Mouse (Mus musculus): Measurements from ENCODE around the gene Il20ra. TPM values are rescaled to one million over a fixed set of nuclear protein-coding genes. Genes with fewer than 3 reads are reported as not detected.
"Not testable (repeated sequence)": the region's sequence is repeated elsewhere in the genome, so short reads cannot be mapped to it uniquely, and the experiment has no call there.

The Il20ra gene
- not detected for total RNA-seq (2022)

DNA sequence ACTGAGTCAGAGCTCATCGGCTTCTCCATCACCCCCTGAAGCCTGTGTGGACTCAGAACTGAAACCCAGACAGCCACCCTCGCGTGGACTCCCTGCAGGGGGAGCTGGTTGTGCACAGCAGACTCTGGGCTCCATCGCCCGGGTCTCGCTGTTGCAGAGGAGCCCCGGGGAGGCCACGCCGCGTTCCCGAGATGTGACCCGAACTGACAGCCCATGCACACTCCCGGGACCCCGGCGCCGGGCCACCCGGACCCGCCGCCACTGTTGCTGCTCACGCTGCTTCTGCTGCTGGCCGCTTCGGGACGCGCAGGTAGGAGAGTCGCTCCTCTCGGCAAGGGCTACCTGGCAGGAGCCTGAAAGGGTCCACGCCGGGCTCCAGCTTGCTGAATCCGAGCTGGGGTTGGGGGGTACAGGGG, at the start of gene Il20ra:
Gene Il20ra (plus strand): TSS at position 150 of the 416 bp plus-strand sequence.
- peak; percentile 19 for DNase-seq (ENCODE audit: low spot score)

DNA sequence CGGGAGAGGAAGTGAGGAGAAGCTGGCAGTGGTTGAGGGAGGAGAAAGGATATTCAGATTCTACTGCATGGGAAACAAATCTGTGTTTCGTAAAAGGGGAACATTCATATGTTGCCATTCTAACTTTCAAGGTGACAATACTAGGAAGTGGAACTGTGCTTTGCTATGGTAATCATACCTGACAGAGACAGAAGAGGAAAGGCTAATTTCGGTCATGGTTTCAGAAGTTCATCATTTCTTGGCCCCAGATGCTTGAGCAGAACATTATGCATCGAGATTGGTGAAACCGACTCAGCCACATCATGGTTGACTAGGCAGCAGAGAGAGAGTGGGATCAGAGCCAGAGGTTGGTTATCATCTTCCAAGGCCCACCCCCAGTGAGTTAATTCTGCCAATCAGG, 43.4 kb upstream of the Il20ra start:
- no peak for DNase-seq (ENCODE audit: low spot score)

DNA sequence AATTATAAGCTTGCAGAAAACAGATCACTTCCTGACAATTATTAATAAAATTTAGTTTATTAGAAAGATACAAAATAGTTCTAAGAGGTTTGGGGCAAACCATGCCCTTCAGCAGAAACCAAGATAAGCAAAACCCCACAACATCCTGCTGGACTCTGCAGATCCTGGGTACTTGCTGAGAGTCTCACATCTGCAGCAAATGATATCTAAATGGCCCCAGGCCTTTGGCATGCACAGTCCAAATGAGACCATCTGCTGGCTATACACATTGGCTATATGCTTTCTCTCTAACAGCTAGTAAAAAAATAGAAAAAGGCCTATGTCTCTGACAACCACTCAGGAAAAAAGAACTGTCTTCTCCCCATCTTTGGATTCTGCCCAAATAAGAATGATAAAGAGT, 40.4 kb upstream of the Il20ra start:
- DNase-seq (ENCODE audit: low spot score) = no peak

DNA sequence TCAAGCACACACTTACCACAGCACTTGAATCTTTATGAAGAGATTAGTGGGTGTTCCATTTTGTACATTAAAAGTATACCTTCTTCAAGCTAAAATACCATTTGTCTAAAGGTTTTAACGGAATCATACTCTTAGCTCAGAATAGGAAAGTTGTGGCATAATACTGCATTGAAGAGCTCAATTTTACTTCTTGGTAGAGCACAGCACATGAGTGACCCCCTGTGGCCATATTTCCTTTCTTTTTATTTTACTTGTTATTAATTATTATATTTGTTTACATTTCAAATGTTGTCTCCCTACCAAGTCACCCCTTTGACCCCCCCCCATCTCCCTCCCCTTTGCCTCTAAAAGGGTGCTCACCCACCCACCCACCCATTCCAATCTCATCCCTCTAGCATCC, 39.2 kb upstream of the Il20ra start:
- peak; percentile 22 for DNase-seq (ENCODE audit: low spot score)

DNA sequence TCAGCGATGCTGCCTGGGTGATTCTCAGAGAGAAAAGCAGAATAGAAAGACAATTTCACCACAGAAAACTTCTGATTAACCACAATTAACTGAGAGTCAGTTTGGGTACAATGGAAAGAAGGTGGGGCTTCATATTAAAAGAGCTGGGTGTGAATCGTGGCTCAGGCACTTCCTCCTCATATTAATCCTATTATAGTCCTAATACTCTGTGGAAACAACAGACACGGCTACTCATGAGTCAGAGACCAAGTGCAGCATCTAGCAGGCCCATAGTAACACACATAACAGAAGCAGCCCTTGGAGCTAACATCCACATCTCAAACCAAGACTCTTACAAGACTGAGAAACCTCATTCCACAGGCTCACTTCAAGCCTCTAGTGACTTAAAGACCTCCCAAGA, 24.7 kb upstream of the Il20ra start:
- DNase-seq (ENCODE audit: low spot score) = no peak

DNA sequence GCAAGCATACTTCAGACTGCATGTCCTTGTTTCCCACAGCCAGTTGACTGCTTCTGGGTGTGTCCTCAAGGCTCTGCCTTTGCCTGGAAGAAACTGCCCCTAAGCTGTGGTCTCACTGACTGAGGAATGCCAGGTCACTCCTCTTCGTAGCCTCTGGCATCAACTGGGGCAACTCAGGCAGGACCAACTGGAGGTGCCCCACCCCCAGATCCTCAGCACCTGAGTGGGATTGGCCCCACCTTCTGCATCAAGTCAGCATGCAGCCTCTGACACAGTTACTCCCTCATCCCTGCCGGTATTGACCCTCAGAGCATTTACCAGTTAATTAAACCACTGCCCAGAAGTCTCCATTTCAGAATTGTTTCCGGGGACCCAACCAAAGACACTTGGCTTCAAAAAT, 21.1 kb upstream of the Il20ra start:
- DNase-seq (ENCODE audit: low spot score) = no peak

DNA sequence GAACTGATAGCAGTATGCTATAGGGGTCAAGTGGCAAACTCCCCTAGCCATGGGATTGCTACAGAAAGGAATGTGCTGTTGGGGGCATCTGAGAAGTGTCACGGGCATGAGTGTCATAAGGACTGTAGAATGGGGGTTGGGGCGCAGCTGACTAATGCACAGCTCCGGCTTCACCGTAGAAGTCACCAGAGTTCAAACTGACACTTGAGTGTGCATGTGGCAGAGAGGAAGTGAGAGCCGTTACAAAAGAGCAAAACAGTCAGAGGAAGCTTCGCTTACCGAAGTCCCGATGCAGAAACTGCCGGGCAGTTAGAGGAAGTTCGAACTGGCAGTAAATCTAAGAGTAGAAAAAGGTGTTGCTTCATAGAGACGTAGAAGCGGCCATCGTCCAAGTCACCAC, 20.6 kb upstream of the Il20ra start:
- peak; percentile 19 for DNase-seq (ENCODE audit: low spot score)

DNA sequence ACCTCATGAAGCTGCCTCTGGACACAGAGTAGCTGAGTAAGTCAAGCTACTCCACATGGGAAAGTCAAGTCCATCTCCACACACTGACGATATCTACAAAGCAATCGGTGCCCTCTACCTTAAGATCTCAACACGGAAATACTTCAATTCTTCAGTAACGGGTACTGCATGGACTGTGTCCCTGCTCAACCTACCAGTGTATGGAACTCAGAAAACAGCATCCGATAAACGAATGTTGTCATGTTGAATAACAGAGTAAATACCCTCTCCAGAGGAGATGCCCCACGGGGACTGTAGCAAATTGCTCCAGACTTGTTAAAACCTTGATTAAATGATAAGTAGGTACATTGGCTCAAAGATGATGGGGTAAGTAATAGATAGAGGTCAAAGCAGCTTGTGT, 20.0 kb upstream of the Il20ra start:
- DNase-seq (ENCODE audit: low spot score) = no peak

DNA sequence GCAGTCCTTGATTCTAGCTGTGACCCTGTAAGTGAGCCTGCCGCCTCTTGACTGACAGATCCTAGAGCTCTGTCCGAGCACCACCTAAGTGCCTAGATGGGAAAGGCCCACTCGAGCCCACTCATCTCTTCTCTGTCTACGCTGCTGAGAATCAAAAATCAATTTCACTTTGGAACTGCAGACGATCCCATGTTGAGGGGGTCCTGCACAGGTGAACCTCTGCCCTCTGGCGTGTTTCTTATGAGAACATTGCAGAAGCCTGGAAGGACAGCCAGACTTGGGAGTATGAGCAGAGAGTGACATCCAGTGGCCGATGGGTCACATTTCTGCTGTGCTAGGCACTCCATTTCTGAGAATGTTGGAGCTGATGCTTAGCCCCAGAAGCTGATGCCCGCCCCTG, 19.4 kb upstream of the Il20ra start:
- DNase-seq (ENCODE audit: low spot score) = peak; percentile 55

DNA sequence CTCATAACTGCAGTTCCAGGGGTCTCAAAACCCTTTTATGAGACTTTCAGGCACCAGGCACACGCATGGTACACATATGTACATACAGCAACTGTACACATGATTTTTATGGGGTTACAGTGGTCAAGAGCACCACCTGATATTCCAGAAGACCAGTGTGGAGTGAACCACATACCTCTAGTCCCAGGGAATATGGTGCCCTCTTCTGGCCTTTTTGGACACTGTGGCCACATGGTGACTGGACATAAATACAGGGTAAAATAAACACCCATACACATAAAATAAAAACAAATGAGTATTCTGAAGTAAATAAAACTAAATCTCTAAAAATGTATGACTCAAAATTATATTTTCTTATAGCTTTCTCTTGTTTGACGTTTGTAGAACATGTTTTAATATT, 18.7 kb upstream of the Il20ra start:
- no peak for DNase-seq (ENCODE audit: low spot score)

DNA sequence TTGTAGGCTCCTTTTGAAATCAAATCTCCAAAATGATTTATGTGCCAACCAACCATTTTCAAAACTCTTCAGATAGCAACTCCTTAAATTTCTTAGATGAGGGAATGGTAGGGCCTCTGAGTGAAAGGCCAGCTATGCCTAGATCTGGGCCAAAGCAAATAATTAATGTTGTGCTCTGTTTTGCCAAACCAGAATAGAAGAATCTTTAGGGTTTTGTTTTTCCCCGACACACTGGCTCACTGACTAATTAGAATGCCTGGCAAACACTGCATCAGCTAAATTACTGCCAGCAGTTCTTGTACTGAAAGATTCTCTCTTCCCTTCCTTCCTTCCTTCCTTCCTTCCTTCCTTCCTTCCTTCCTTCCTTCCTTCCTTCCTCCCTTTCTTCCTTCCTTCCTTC, 13.0 kb upstream of the Il20ra start:
- DNase-seq (ENCODE audit: low spot score) = no peak

DNA sequence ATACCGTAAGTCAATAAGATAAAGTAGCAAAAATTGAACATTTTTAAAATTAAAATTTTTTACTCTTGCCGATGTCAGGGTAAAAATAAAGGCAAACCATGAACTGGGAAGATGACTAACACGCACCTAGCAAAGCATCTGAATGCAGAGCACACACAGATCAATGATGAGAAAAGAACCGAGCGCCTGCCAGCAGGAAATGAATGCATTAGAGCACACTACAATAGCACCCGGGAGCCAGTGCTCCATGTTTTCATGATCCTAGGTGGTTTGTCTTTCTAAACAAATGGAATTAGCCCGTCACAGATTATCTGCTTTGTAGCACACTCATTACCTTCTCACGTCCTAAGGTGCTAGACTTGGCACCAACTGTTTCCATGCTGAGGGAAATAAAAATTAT, 7.9 kb upstream of the Il20ra start:
- no peak for DNase-seq (ENCODE audit: low spot score)

DNA sequence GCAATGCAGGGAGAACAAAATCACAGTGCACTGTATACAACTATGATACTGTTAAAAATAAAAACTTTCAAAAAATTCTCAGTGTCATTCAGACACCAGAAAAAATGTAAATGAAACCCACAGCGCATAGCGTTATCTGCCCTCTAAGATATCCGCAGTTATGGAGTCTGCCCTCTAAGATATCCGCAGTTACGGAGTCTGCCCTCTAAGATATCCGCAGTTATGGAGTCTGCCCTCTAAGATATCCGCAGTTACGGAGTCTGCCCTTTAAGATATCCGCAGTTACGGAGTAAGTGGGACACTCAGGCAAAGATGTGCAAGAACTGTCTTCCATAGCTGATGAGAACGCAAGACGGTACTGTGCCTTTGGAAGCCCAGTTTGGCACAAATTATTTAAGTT, 4.6 kb upstream of the Il20ra start:
- DNase-seq (ENCODE audit: low spot score) = no peak

DNA sequence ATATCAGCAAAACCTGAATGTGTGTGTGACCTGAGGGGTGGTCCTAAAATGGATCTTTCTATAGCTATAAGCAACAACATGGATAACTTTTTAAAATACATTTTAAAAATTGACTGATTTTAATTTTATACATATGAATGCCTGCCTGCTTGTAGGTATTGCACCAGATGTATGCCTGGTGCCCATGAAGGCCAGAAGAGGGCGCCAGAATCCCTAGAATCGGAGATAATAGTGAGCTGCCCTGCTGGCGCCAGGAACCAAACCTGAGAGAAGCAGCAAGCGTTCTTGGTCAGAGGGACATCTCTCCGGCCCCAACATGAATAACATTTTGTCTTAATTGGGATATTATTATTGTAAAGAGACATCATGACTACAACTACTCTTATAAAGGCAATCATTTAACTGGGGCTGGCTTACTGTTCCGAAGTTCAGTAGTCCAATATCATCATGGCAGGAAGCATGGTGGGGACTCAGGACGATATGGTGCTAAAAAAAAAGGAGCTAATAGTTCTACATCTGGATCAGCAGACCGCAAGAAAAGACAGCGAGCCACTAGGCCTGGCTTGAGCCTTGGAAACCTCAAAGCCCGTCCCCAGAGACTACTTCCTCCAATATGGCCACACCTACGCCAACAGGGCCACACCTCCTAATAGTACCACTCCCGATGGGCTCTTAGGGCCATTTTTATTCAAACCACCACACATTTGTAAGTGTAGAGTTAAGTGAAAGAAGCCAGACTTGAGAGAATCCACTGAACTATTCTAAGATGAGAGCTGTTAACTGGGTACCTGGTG, 3.9 kb upstream of the Il20ra start:
- DNase-seq (ENCODE audit: low spot score) = no peak

DNA sequence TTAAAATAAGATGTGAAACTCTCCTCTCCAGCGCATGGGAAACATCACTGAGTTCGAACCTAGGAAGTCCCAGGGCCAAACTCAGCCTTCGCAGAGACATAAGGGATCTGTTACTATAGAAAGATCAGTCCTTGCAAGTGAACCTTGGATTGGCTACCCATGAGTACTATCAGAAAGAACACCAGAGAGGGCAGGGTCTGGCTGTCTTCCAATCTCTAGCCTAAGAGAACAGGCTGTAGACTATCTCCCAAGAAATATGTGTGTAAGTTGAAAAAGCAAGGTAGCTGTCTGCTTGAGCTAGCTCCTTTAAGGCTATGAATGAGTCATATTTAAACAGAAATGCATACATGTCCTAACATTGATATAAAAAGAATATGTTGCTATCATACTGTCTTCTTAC, 1.4 kb upstream of the Il20ra start:
- no peak for DNase-seq (ENCODE audit: low spot score)

DNA sequence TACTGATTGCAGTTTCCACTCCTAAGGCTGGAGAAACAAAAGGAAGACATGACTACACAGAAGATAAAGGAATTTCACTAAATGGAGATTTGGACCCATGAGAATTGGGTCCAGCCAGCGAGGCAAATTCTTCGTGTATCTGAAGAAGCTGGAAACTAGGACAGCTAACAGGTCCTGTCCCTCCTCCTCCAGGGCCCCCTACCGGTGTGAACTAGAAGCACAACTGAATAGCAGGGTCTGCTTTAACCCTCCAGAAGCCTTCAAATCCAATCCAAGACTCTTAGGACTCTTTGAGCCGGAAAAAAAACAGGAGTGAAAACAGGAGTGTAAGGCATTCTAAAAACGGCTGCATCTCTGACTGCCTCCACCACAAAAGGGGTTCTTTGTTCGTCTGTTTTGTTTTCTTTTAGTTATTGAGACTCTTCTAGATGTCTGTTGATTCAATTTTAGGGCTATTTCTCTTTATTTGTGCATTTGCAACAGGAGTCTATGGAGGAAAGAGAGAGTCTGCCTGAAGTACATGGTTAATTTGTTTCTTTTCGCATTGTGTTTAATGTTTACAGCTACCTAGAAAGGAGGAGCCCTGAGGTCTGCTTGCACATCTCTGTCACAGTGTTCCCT, 709 bp upstream of the Il20ra start:
- DNase-seq (ENCODE audit: low spot score) = no peak

DNA sequence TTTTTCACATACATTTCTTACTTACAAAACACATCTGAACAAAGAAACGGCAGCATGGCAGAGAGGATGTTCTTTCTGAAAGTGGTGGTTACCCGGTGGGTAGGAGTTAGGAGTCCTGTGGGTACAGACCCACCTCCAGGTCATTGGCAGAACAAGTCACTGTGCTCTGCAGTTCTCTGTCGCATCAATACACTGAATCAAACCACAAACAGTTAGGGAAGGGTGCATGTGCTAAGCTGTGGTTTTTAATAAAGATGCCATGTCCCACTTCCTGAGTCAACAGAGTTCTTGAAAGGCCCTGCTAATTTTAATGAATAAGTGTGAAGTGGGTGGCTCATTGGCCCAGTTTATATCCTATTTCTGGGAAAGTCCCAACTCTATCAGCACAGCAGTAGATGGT, 6.3 kb downstream of the Il20ra start:
- DNase-seq (ENCODE audit: low spot score) = no peak

DNA sequence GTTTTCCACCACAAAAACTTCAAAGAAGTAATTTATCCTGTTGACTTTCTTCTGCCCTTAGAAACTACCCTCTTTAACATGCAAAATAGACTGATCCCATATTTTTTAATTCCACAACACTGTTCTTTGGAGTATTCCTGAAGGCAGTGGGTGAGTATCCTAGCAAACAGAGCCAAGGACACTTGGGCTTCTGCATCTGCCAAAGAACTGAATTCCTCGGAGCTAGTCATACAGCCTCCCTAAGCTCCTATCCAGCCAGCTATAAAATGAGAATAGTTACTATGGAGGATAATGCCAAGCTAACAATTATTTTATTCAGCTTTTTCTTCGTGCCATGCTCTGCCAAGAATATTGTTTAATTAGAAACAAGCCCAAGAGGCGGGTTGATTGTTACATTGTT, 9.9 kb downstream of the Il20ra start:
- DNase-seq (ENCODE audit: low spot score) = no peak

DNA sequence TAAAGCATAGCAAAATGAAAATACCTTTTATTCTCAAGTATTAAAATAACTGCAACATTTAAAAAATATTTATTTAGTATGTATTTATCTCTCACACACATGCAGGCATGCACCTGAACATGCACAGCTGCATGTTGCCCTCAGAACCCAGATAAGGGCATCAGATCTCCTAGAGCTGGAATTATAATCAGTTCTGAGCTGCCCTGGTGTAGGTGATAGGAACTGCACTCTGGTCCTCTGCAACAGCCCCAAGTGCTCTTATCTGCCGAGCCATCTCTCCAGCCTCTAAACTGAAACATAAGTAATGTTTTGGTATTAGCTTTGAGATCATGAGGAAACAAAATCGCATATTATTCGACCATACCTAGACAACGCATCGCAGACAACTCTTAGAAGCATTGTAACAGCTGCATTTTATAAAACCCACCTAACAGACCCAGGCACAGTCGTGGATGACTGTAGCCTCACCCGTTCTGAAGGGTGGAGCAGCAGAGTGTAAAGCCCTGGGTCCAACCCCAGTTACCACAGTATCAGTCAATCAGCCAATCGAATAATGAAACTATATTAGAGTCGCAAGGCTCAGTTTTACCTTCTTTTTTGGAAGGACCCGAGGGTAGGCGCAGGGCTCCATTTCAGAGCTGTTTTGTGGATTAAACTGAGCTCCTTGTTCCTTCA, 11.9 kb downstream of the Il20ra start:
- DNase-seq (ENCODE audit: low spot score) = no peak

DNA sequence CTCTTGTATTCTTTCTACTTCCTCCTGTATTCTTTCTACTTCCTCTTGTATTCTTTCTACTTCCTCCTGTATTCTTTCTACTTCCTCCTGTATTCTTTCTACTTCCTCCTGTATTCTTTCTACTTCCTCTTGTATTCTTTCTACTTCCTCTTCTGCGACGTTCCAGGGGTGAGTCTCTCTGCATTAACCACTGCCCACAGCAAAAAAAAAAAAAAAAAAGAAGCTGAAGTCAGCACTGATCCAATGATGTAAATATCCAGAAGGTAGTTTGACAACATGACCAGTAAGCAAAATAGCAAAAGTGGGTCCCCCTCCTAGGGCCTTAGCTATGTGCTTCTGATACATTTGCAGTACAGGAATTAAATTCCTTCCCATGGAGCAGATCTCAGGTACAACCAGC, 26.1 kb downstream of the Il20ra start:
- not testable (repeated sequence) for DNase-seq (ENCODE audit: low spot score)

DNA sequence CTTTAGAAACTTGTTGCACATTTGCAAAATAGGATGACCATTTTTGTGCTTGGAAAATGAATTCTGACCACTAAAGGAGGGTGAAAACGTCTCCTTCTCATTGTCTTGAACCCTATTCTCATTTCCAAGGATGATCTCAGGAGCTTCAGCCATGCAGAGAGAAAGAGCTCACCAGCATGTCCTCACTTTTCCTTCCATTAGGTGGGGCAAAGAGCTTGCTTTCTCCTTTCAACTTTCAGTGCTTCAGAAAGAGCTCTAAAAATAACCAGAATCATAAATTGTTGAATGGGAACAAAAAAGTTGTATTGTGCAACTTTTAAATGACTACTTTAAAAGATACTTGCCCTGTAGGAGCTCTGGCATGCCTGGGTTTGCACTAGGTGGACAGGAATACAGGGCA, 33.3 kb downstream of the Il20ra start:
- no peak for DNase-seq (ENCODE audit: low spot score)

DNA sequence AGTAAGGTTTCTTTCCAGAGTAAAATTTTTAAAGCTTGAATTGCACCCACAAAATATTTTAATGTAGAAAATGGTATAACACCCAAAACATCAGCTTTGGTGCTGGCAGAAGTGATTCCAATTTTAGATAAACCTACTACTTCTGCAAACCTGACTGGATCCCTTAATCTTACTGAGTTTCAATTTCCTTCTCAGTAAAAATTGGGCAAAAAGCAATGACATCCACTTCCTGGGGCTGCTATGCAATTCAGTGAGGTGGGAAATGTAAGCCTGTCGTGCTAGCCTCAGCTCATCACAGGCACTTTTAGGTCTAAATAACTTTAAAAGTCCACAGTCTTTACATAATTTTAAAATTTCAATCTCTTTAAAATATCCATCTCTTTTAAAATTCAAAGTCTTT, 33.8 kb downstream of the Il20ra start:
- no peak for DNase-seq (ENCODE audit: low spot score)

DNA sequence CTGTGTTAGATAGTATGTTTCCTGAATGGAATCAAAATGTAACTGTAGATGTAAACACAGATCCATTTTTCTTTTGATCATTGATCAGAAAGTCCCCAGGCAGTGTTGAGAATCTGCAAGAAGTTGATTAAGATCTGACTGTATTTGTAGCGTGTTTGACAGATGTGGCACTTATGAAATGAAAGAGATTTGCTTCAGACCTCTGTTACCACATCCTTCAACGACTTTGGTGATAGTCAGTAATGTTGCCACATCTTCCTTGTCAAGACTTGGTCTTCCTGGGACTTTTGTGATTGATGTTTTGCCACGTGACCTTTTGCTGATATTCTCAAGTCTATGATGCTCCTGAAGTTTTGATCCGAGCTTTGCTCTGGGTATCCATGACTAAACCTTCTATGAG, 35.3 kb downstream of the Il20ra start:
- no peak for DNase-seq (ENCODE audit: low spot score)

Data from heart, adult 8-10 months (tissue).